Mouse (Mus musculus) lung, adult 2 months (tissue): ENCODE results near the gene Smg9.

Experiments used
- CTCF ChIP-seq: fragments of 200-500 bp; IDR thresholded peaks from 2 replicates; pipeline ENCODE4 v1.5.1; 2011; ENCODE audit warnings: mild to moderate bottlenecking, low read length, control low read depth; ENCODE audit not compliant: insufficient read depth
- POLR2A ChIP-seq: fragments of 200-500 bp; IDR thresholded peaks from 2 replicates; pipeline ENCODE4 v1.6.1; 2011; ENCODE audit warnings: low read depth, mild to moderate bottlenecking, control low read depth, low read length, borderline replicate concordance; ENCODE audit errors: extremely low read depth

DNA sequence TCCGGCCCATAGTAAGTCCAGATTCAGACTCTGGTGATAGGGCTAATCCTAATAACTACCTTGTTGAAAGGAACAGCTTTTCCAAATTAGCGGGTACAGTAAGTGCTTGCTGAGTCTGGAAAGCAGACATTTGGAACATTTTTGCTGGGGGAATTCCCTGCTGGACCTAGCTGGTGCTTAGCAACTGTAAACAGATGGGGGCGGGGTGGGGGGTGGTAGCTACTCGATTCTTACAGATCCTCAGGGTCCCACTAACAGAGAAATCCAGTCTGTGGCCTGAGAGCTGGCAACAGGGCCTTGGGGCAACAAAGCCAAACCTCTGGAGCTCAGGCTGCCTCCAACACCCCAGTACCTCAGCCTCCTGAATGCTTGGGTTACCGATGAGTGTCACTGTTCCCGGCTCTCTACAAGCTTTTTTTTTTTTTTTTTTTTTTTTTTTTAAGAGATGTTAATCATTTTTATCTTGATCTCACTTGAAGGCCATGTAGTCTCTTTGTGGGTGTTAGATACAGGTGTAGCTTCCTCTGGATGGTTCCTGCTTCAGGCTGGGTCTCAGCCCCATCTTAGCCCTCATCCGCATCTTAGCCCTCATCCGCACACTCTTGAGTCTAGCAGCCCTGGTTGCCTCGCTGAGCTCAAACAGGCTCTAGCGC lies 21.2 kb upstream of the Smg9 start:
- no peak for TF ChIP-seq POLR2A
- no peak for TF ChIP-seq CTCF
